Mouse (Mus musculus) E14TG2a.4 (cell line): ENCODE data around the gene Smbd1.

Experiments
- CTCF ChIP-seq: conservative IDR thresholded peaks from 2 replicates; pipeline ENCODE4 v1.5.1; 2014; ENCODE audit warnings: low read length
- NANOG ChIP-seq: IDR thresholded peaks from 2 replicates; pipeline ENCODE4 v1.6.1; 2014; ENCODE audit warnings: borderline replicate concordance, low read length, mixed read lengths

DNA sequence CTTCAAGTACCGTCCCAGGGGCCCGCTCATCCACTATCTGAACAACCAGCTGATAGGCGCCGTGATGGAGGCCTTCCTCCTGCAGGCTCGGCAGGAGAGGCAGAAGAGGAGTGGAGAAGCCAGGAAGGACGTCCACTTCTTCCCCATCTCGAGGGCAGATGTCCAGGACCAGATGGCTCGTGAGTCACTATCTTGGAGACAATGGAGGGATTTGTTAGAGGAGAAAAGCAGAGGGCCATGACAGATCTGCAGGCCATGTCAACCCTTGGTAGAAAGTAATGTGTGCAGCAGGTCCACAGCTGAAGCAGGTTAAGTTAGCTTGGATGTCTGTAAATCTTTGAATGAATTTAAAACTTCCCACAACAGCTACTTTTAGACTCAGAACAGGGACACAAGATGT, 31.3 kb downstream of the Smbd1 start:
- TF ChIP-seq CTCF = no peak
- TF ChIP-seq NANOG = no peak
